ENCODE assay signal across 29 mouse cellular contexts in the genomic region with DNA sequence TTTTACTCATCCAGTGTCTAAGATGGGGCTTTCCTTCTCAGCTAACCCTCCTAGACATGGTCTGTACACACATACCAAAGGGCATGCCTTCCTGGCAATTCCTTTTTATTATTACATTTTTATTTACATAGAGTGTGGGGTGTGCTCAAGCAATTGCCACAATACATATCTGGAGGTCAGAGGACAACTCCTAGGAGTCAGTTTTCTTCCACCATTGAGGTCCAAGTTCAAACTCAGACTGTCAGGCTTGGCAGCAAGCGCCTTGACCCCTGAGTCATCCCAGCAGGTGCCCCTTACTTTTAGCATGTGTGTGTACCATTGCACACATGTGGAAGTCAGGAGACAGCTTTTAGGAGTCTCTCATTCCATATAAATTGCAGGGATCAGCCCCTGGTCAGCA. TPM values are rescaled to one million over a fixed set of nuclear protein-coding genes. Genes with fewer than 3 reads are reported as not detected.
"Had no signal": no experiment of that assay in that cellular context is flagged by ENCODE, and none has a peak within 500 bp of the region (broad histone marks: within the 10 kb centered on the region; RNA-seq: fewer than 3 reads in every experiment).

No protein-coding gene starts in this region.

- H3K4me2 ChIP-seq: heart, embryonic 11.5 days; heart, embryonic 13.5 days; heart, embryonic 15.5 days; hindbrain, embryonic 12.5 days; hindbrain, embryonic 14.5 days; kidney, embryonic 15.5 days; limb, embryonic 12.5 days; liver, embryonic 11.5 days; liver, embryonic 13.5 days had no signal

- H3K4me3 ChIP-seq: heart, embryonic 13.5 days; heart, embryonic 15.5 days; hindbrain, embryonic 12.5 days; kidney, embryonic 15.5 days; layer of hippocampus, adult 2 months; left cerebral cortex, adult 2 months; limb, embryonic 10.5 days; limb, embryonic 12.5 days; liver, embryonic 13.5 days had no signal

- DNase-seq: forebrain, postnatal 0 days; gastrocnemius, postnatal 14 days; gastrocnemius, postnatal 36 days; heart, adult 18-20 months; heart, postnatal 14 days; heart, postnatal 36 days; kidney, adult 11 months; kidney, adult 2 months; kidney, adult 9 months; kidney, postnatal 14 days; kidney, postnatal 36 days; liver; liver, embryonic 13.5 days had no signal

- H3K27ac ChIP-seq: heart, embryonic 13.5 days; heart, embryonic 15.5 days; hindbrain, embryonic 12.5 days; hindbrain, embryonic 14.5 days; hindbrain, postnatal 0 days; kidney, embryonic 15.5 days; kidney, postnatal 0 days; layer of hippocampus, adult 2 months; left cerebral cortex, adult 2 months; limb, embryonic 10.5 days; limb, embryonic 12.5 days; liver, embryonic 13.5 days had no signal

- H3K4me1 ChIP-seq: heart, embryonic 15.5 days; hindbrain, embryonic 12.5 days; kidney, embryonic 15.5 days; limb, embryonic 10.5 days; limb, embryonic 12.5 days; liver, embryonic 13.5 days had no signal

- H3K9ac ChIP-seq: forebrain, postnatal 0 days; heart, embryonic 13.5 days; heart, embryonic 15.5 days; hindbrain, embryonic 12.5 days; hindbrain, embryonic 14.5 days; kidney, embryonic 15.5 days; limb, embryonic 12.5 days; liver, embryonic 13.5 days had no signal

- H3K9me3 ChIP-seq: heart, embryonic 13.5 days; heart, embryonic 15.5 days; hindbrain, embryonic 12.5 days; kidney, embryonic 15.5 days; limb, embryonic 10.5 days; limb, embryonic 12.5 days; liver, embryonic 13.5 days had no signal

- H3K27me3 ChIP-seq: heart, embryonic 13.5 days; heart, embryonic 15.5 days; hindbrain, embryonic 12.5 days; kidney, embryonic 15.5 days; limb, embryonic 12.5 days; liver, embryonic 13.5 days had no signal

- ATAC-seq: forebrain, postnatal 0 days; hindbrain, postnatal 0 days had no signal

RNA-seq across cellular contexts. Expression of a gene that starts 54.5 kb away (rescaled TPM):
- polyA plus RNA-seq: forebrain, postnatal 0 days; gonadal fat pad, adult 2 months; heart, embryonic 11.5 days; heart, embryonic 13.5 days; heart, embryonic 15.5 days; heart, postnatal 0 days; hindbrain, embryonic 12.5 days; hindbrain, embryonic 14.5 days; hindbrain, postnatal 0 days; kidney, adult 2 months; kidney, embryonic 15.5 days; kidney, postnatal 0 days; limb, embryonic 10.5 days; limb, embryonic 12.5 days; limb, embryonic 14.5 days had no signal
